ENCODE assay signal across 26 mouse cellular contexts in genomic region chr8:108689694-108690093, GRCm38 (mm10).
"Had no signal": no experiment of that assay in that cellular context is flagged by ENCODE, and none has a peak within 500 bp of the region (broad histone marks: within the 10 kb centered on the region; RNA-seq: fewer than 3 reads in every experiment).

No protein-coding gene starts in this region.

- ATAC-seq: hindbrain, embryonic 16.5 days; inflammation-experienced regulatory T-cells, adult 6 months; intestine, embryonic 15.5 days; intestine, postnatal 0 days had no signal

- DNase-seq: gastrocnemius, adult 2 months; gastrocnemius, postnatal 10 days; gastrocnemius, postnatal 25 days; heart, adult 2 months; heart, postnatal 10 days; heart, postnatal 4 days; kidney, adult 18-20 months; kidney, adult 8-10 months; kidney, postnatal 10 days; kidney, postnatal 25 days; kidney, postnatal 4 days; liver; liver, embryonic 13.5 days had no signal

- H3K4me3 ChIP-seq: gastrocnemius, adult 2 months; heart, adult 2 months; heart, embryonic 12.5 days; hindbrain, embryonic 10.5 days; hindbrain, embryonic 12.5 days; intestine, embryonic 15.5 days; layer of hippocampus, adult 2 months; left cerebral cortex, adult 2 months; limb, embryonic 10.5 days; limb, embryonic 12.5 days; liver, embryonic 13.5 days; liver, embryonic 15.5 days had no signal

- H3K27ac ChIP-seq: gastrocnemius, adult 2 months; heart, adult 2 months; hindbrain, embryonic 10.5 days; hindbrain, embryonic 12.5 days; intestine, embryonic 15.5 days; layer of hippocampus, adult 2 months; left cerebral cortex, adult 2 months; limb, embryonic 10.5 days; limb, embryonic 12.5 days; liver, embryonic 13.5 days; liver, embryonic 15.5 days had no signal

- H3K9ac ChIP-seq: heart, embryonic 12.5 days; hindbrain, embryonic 12.5 days; intestine, embryonic 15.5 days; limb, embryonic 12.5 days; liver, embryonic 13.5 days; liver, embryonic 15.5 days had no signal

- H3K9me3 ChIP-seq: heart, embryonic 12.5 days; hindbrain, embryonic 10.5 days; hindbrain, embryonic 12.5 days; intestine, embryonic 15.5 days; limb, embryonic 10.5 days; limb, embryonic 12.5 days; liver, embryonic 13.5 days; liver, embryonic 15.5 days had no signal

- H3K27me3 ChIP-seq: intestine, embryonic 15.5 days had no signal

- H3K4me2 ChIP-seq: heart, embryonic 12.5 days; hindbrain, embryonic 12.5 days; intestine, embryonic 15.5 days; limb, embryonic 12.5 days; liver, embryonic 11.5 days; liver, embryonic 13.5 days; liver, embryonic 15.5 days had no signal

- H3K36me3 ChIP-seq: heart, embryonic 12.5 days; hindbrain, embryonic 10.5 days; hindbrain, embryonic 12.5 days; intestine, embryonic 15.5 days; limb, embryonic 10.5 days; limb, embryonic 12.5 days; liver, embryonic 13.5 days; liver, embryonic 15.5 days had no signal
